Mouse (Mus musculus): Measurements from ENCODE around the gene Neurl1b.

The Neurl1b gene

GRCm38 (mm10) chr17:26414523-26415354 is at the start of gene Neurl1b:
Gene Neurl1b (plus strand): TSS chr17:26414829.
- DNase-seq = peak; percentile 31 to 46

- no peak for DNase-seq
These were observed 47.8 kb upstream of the Neurl1b start for GRCm38 (mm10) chr17:26366792-26367191.

GRCm38 (mm10) chr17:26368336-26368992 is 46.2 kb upstream of the Neurl1b start:
- no peak for DNase-seq

GRCm38 (mm10) chr17:26370521-26371245 is 43.9 kb upstream of the Neurl1b start:
- DNase-seq = peak in 1 of 2 experiments; percentile 14

- DNase-seq = no peak
These were observed 43.4 kb upstream of the Neurl1b start for GRCm38 (mm10) chr17:26371246-26371535.

- DNase-seq = no peak
These were observed 41.4 kb upstream of the Neurl1b start for GRCm38 (mm10) chr17:26373211-26373610.

GRCm38 (mm10) chr17:26376416-26376815 is 38.2 kb upstream of the Neurl1b start:
- no peak for DNase-seq

- DNase-seq = no peak
These were observed 37.5 kb upstream of the Neurl1b start for GRCm38 (mm10) chr17:26376994-26377744.

GRCm38 (mm10) chr17:26380280-26380985 is 34.2 kb upstream of the Neurl1b start:
- no peak for DNase-seq

GRCm38 (mm10) chr17:26380986-26381446 is 33.6 kb upstream of the Neurl1b start:
- no peak for DNase-seq

- DNase-seq = no peak
These were observed 33.0 kb upstream of the Neurl1b start for GRCm38 (mm10) chr17:26381613-26382012.

GRCm38 (mm10) chr17:26382176-26382575 is 32.5 kb upstream of the Neurl1b start:
- DNase-seq = no peak

GRCm38 (mm10) chr17:26382687-26383086 is 31.9 kb upstream of the Neurl1b start:
- DNase-seq = no peak

GRCm38 (mm10) chr17:26384111-26384510 is 30.5 kb upstream of the Neurl1b start:
- no peak for DNase-seq

GRCm38 (mm10) chr17:26385252-26386130 is 29.1 kb upstream of the Neurl1b start:
- DNase-seq = no peak

GRCm38 (mm10) chr17:26386131-26386481 is 28.5 kb upstream of the Neurl1b start:
- DNase-seq = no peak

- DNase-seq = no peak
These were observed 26.5 kb upstream of the Neurl1b start for GRCm38 (mm10) chr17:26388106-26388505.

- DNase-seq = no peak
These were observed 25.4 kb upstream of the Neurl1b start for GRCm38 (mm10) chr17:26389241-26389640.

- no peak for DNase-seq
These were observed 24.0 kb upstream of the Neurl1b start for GRCm38 (mm10) chr17:26390666-26391065.

- no peak for DNase-seq
These were observed 22.3 kb upstream of the Neurl1b start for GRCm38 (mm10) chr17:26392355-26392754.

- no peak for DNase-seq
These were observed 17.9 kb upstream of the Neurl1b start for GRCm38 (mm10) chr17:26396765-26397164.

Data from cerebellum, postnatal 36 days (tissue).